Mouse (Mus musculus) intestine, embryonic 16.5 days (tissue): ENCODE measurements around the gene Uck1. TPM values are rescaled to one million over a fixed set of nuclear protein-coding genes. Genes with fewer than 3 reads are reported as not detected.

Source experiments
- ATAC-seq: fragments of 200-750 bp; cut with Nextera tagmentation; 2 replicates; pipeline ENCODE4 v1.8.0; 2017; ENCODE audit warnings: moderate TSS enrichment, moderate library complexity
- H3K27ac ChIP-seq: fragments of 300-500 bp; sonication (generic); 2 replicates; pipeline ENCODE4 v1.5.1; 2014; ENCODE audit warnings: mild to moderate bottlenecking, low read length
- H3K27me3 ChIP-seq: fragments of 300-500 bp; sonication (generic); replicated peaks from 2 replicates; pipeline ENCODE4 v1.6.1; 2014; ENCODE audit warnings: low read length, control low read depth, mixed read lengths; ENCODE audit not compliant: control insufficient read depth, insufficient read depth
- H3K36me3 ChIP-seq: fragments of 300-500 bp; sonication (generic); 2 replicates; pipeline ENCODE4 v1.6.1; 2014; ENCODE audit warnings: low read length, control low read depth; ENCODE audit not compliant: control insufficient read depth, insufficient read depth
- H3K4me1 ChIP-seq: fragments of 300-500 bp; sonication (generic); 2 replicates; pipeline ENCODE4 v1.6.1; 2014; ENCODE audit warnings: low read length, control low read depth, mixed read lengths; ENCODE audit not compliant: control insufficient read depth, insufficient read depth
- H3K4me2 ChIP-seq: fragments of 300-500 bp; sonication (generic); 2 replicates; pipeline ENCODE4 v1.6.1; 2014; ENCODE audit warnings: low read depth, low read length, control low read depth
- H3K4me3 ChIP-seq: fragments of 300-500 bp; sonication (generic); 2 replicates; pipeline ENCODE4 v1.5.1; 2014; ENCODE audit warnings: mild to moderate bottlenecking, low read length
- H3K9ac ChIP-seq: fragments of 300-500 bp; sonication (generic); 2 replicates; pipeline ENCODE4 v1.6.1; 2014; ENCODE audit warnings: low read depth, low read length
- H3K9me3 ChIP-seq: fragments of 300-500 bp; sonication (generic); 2 replicates; pipeline ENCODE4 v1.6.1; 2016; ENCODE audit warnings: low read length, control low read depth; ENCODE audit not compliant: control insufficient read depth
- WGBS: fragments of 180-500 bp; shearing (Covaris S2); extraction: QIAGEN DNeasy Blood & Tissue Kit; methylation state at CpG from one replicate; pipeline ENCODE4 v1.1.7; 2014; 5-methylcytosine and 5-hydroxymethylcytosine counted together
- polyA plus RNA-seq: library from polyadenylated mRNA; unstranded; fragments of >200 nt; fragmentation: Nextera tagmentation; extraction: Ambion mirVana; gene quantifications from 2 replicates; pipeline ENCODE4 v1.2.1, GENCODE M21; 2015

Gene Uck1
- polyA plus RNA-seq, 1 experiment from 2014 or later = 74.4 TPM

GRCm38 (mm10) chr2:32251791-32252527 is 8.0 kb downstream of the Uck1 start:
- Histone ChIP-seq H3K27me3 (no peaks in the 10 kb centered on the region), H3K9ac (no peak overlapping the region), H3K36me3 (peaks cover 21% of the 10 kb centered on the region), H3K4me2 (no peak overlapping the region), H3K4me1 (no peaks in the 10 kb centered on the region), H3K9me3 (no peaks in the 10 kb centered on the region), H3K4me3 (no peak overlapping the region), H3K27ac (no peak overlapping the region)
- WGBS = 73% methylated on average over 12 of the region's 12 CpGs
- ATAC-seq = no peak; the same call in 1 of the 2 replicates

GRCm38 (mm10) chr2:32248377-32249361 is 11.3 kb downstream of the Uck1 start:
- Histone ChIP-seq H3K4me3 (no peak overlapping the region), H3K36me3 (peaks cover 15% of the 10 kb centered on the region), H3K4me2 (no peak overlapping the region), H3K9ac (no peak overlapping the region), H3K27ac (no peak overlapping the region), H3K9me3 (no peaks in the 10 kb centered on the region), H3K4me1 (no peaks in the 10 kb centered on the region), H3K27me3 (no peaks in the 10 kb centered on the region)
- 80% methylated on average over 10 of the region's 10 CpGs for WGBS
- no peak for ATAC-seq

GRCm38 (mm10) chr2:32246741-32247140 is 13.2 kb downstream of the Uck1 start:
- H3K36me3 ChIP-seq = peaks cover 3% of the 10 kb centered on the region; the same call in 1 of the 2 replicates
- 86% methylated on average over 4 of the region's 4 CpGs for WGBS
- ATAC-seq = no peak

GRCm38 (mm10) chr2:32242986-32243385 is 17.0 kb downstream of the Uck1 start:
- H3K9me3 ChIP-seq = no peaks in the 10 kb centered on the region
- H3K9ac ChIP-seq = no peak overlapping the region
- peaks cover 1% of the 10 kb centered on the region for H3K4me1 ChIP-seq
- no peaks in the 10 kb centered on the region for H3K27me3 ChIP-seq
- H3K4me2 ChIP-seq = no peak overlapping the region
- H3K36me3 ChIP-seq = peaks cover 3% of the 10 kb centered on the region; the same call in 1 of the 2 replicates
- no peak overlapping the region for H3K27ac ChIP-seq
- no peak overlapping the region for H3K4me3 ChIP-seq
- no peak for ATAC-seq
- WGBS = 87% methylated on average over 4 of the region's 4 CpGs

More at GRCm38 (mm10) chr2:32246741-32247140, 13.2 kb downstream of the Uck1 start:
- no peak overlapping the region for H3K4me2 ChIP-seq
- H3K9ac ChIP-seq = no peak overlapping the region
- no peak overlapping the region for H3K4me3 ChIP-seq
- H3K4me1 ChIP-seq = no peaks in the 10 kb centered on the region
- no peaks in the 10 kb centered on the region for H3K9me3 ChIP-seq
- H3K27me3 ChIP-seq = no peaks in the 10 kb centered on the region
- H3K27ac ChIP-seq = no peak overlapping the region

GRCm38 (mm10) chr2:32240591-32240990 is 19.4 kb downstream of the Uck1 start:
- no peak overlapping the region for H3K27ac ChIP-seq
- peaks cover 3% of the 10 kb centered on the region; the same call in 1 of the 2 replicates for H3K36me3 ChIP-seq
- no peaks in the 10 kb centered on the region for H3K27me3 ChIP-seq
- H3K9me3 ChIP-seq = no peaks in the 10 kb centered on the region
- no peak for ATAC-seq
- H3K4me2 ChIP-seq = no peak overlapping the region
- H3K4me3 ChIP-seq = no peak overlapping the region
- H3K4me1 ChIP-seq = peaks cover 8% of the 10 kb centered on the region
- WGBS = 82% methylated on average over 5 of the region's 5 CpGs
- H3K9ac ChIP-seq = no peak overlapping the region

GRCm38 (mm10) chr2:32238708-32239435 is 21.1 kb downstream of the Uck1 start:
- H3K4me2 ChIP-seq = no peak overlapping the region
- H3K27me3 ChIP-seq = no peaks in the 10 kb centered on the region
- WGBS = 93% methylated on average over 9 of the region's 9 CpGs
- ATAC-seq = no peak
- H3K4me3 ChIP-seq = no peak overlapping the region
- no peaks in the 10 kb centered on the region for H3K36me3 ChIP-seq
- peaks cover 16% of the 10 kb centered on the region for H3K4me1 ChIP-seq
- no peak overlapping the region for H3K9ac ChIP-seq
- no peaks in the 10 kb centered on the region for H3K9me3 ChIP-seq
- no peak overlapping the region for H3K27ac ChIP-seq

GRCm38 (mm10) chr2:32237571-32237970 is 22.4 kb downstream of the Uck1 start:
- peaks cover 16% of the 10 kb centered on the region for H3K4me1 ChIP-seq
- H3K4me3 ChIP-seq = peak overlapping the region; percentile 61
- H3K36me3 ChIP-seq = peaks cover 3% of the 10 kb centered on the region; the same call in 1 of the 2 replicates
- peak overlapping the region; percentile 86; the same call in 1 of the 2 replicates for H3K27ac ChIP-seq
- peak overlapping the region; percentile 82 for H3K9ac ChIP-seq
- H3K4me2 ChIP-seq = peak overlapping the region; percentile 86
- 30% methylated on average over 4 of the region's 4 CpGs for WGBS
- ATAC-seq = no peak
- no peaks in the 10 kb centered on the region for H3K9me3 ChIP-seq
- no peaks in the 10 kb centered on the region for H3K27me3 ChIP-seq

- Histone ChIP-seq H3K9ac (peak overlapping the region; percentile 82), H3K9me3 (no peaks in the 10 kb centered on the region), H3K36me3 (peaks cover 5% of the 10 kb centered on the region), H3K27me3 (no peaks in the 10 kb centered on the region), H3K4me2 (peak overlapping the region; percentile 86), H3K27ac (peak overlapping the region; percentile 86), H3K4me1 (peaks cover 16% of the 10 kb centered on the region), H3K4me3 (peak overlapping the region; percentile 61)
- 0% methylated on average over 20 of the region's 20 CpGs for WGBS
- peak; percentile 57 for ATAC-seq
Observed at GRCm38 (mm10) chr2:32236760-32237487, 23.0 kb downstream of the Uck1 start.
